Mouse (Mus musculus) gastrocnemius, postnatal 25 days (tissue): ENCODE data around the gene Hcar1. TPM values are rescaled to one million over a fixed set of nuclear protein-coding genes. Genes with fewer than 3 reads are reported as not detected.

Experiments
- DNase-seq: peaks from one replicate; pipeline ENCODE4 v3.0.0; 2022
- total RNA-seq, 2 experiments: library from RNA; stranded (reverse); gene quantifications; 1 replicate in 1 of 2; 2 replicates in 1 of 2; pipeline ENCODE4 v1.2.3; 2021

The Hcar1 gene
- total RNA-seq, 2 experiments from 2014 or later = 0.18 to 1.2 TPM

- no peak for DNase-seq
Observed at GRCm38 (mm10) chr5:123863934-123864333, 15.9 kb downstream of the Hcar1 start.

- DNase-seq = no peak
Observed at GRCm38 (mm10) chr5:123862374-123863350, 17.2 kb downstream of the Hcar1 start.

- no peak for DNase-seq
Observed at GRCm38 (mm10) chr5:123858798-123859197, 21.0 kb downstream of the Hcar1 start.

- no peak for DNase-seq
Observed at GRCm38 (mm10) chr5:123854511-123854910, 25.3 kb downstream of the Hcar1 start.

GRCm38 (mm10) chr5:123853877-123854504 lies 25.8 kb downstream of the Hcar1 start:
- no peak for DNase-seq

- DNase-seq = no peak
Observed at GRCm38 (mm10) chr5:123851398-123851797, 28.4 kb downstream of the Hcar1 start.

GRCm38 (mm10) chr5:123844316-123844715 lies 35.5 kb downstream of the Hcar1 start:
- DNase-seq = no peak

GRCm38 (mm10) chr5:123843816-123844215 lies 36.0 kb downstream of the Hcar1 start:
- no peak for DNase-seq

- no peak for DNase-seq
Observed at GRCm38 (mm10) chr5:123842935-123843282, 36.9 kb downstream of the Hcar1 start.

- no peak for DNase-seq
Observed at GRCm38 (mm10) chr5:123842221-123842934, 37.4 kb downstream of the Hcar1 start.

GRCm38 (mm10) chr5:123837371-123837770 lies 42.4 kb downstream of the Hcar1 start:
- DNase-seq = no peak

- DNase-seq = no peak
Observed at GRCm38 (mm10) chr5:123834836-123835235, 45.0 kb downstream of the Hcar1 start.

GRCm38 (mm10) chr5:123832309-123832708 lies 47.5 kb downstream of the Hcar1 start:
- no peak for DNase-seq

- peak; percentile 25 for DNase-seq
Observed at GRCm38 (mm10) chr5:123827659-123828091, 52.1 kb downstream of the Hcar1 start.

Other genes with a start within 250 kb of the Hcar1 start
- 100 to 1,000 TPM; 208 to 217 TPM for gene Clip1, start 195.4 kb downstream of the Hcar1 start, total RNA-seq
- gene Zcchc8, start 158.9 kb downstream of the Hcar1 start, total RNA-seq = 10 to 100 TPM; 16.2 to 17.4 TPM
- 10 to 100 TPM; 31.5 to 36.2 TPM for gene Rsrc2, start 130.6 kb downstream of the Hcar1 start, total RNA-seq
- gene Kntc1, start 130.3 kb downstream of the Hcar1 start, total RNA-seq = under 1 TPM; 0.28 to 0.99 TPM
- under 1 TPM in 1 of 2 experiments, not detected in 1; 0.75 TPM for gene Hcar2, start 14.5 kb downstream of the Hcar1 start, total RNA-seq
- gene Denr, start 27.2 kb upstream of the Hcar1 start, total RNA-seq = 10 to 100 TPM; 40.5 to 44.6 TPM
- not detected for gene Gm43518, start 47.4 kb upstream of the Hcar1 start, total RNA-seq
- 1 to 10 TPM; 1.4 to 1.8 TPM for gene Ccdc62, start 50.7 kb upstream of the Hcar1 start, total RNA-seq
- gene Hip1r, start 93.6 kb upstream of the Hcar1 start, total RNA-seq = 1 to 10 TPM; 6.2 to 6.6 TPM
- gene Vps37b, start 152.2 kb upstream of the Hcar1 start, total RNA-seq = 1 to 10 TPM; 4.2 to 6.3 TPM
- 1 to 10 TPM; 7.9 to 9.5 TPM for gene Abcb9, start 215.8 kb upstream of the Hcar1 start, total RNA-seq
- gene Ogfod2, start 232.3 kb upstream of the Hcar1 start, total RNA-seq = 10 to 100 TPM; 10.0 to 10.4 TPM
- gene Arl6ip4, start 236.1 kb upstream of the Hcar1 start, total RNA-seq = 10 to 100 TPM; 36.0 to 40.9 TPM